Mouse (Mus musculus) testis, adult 2 months (tissue): ENCODE measurements around the gene Nle1. TPM values are rescaled to one million over a fixed set of nuclear protein-coding genes. Genes with fewer than 3 reads are reported as not detected.

Experiments
- H3K27ac ChIP-seq: fragments of 200-500 bp; 2 replicates; pipeline ENCODE4 v1.5.1; 2012; ENCODE audit warnings: low read depth, low read length; ENCODE audit not compliant: control insufficient read depth, insufficient read depth
- H3K27me3 ChIP-seq: fragments of 200-500 bp; 2 replicates; pipeline ENCODE4 v1.6.1; 2012; ENCODE audit warnings: mild to moderate bottlenecking, low read length, moderate library complexity; ENCODE audit not compliant: control insufficient read depth, insufficient read depth
- H3K36me3 ChIP-seq: fragments of 200-500 bp; 2 replicates; pipeline ENCODE4 v1.6.1; 2012; ENCODE audit warnings: mild to moderate bottlenecking, low read length; ENCODE audit not compliant: control insufficient read depth, insufficient read depth
- H3K4me1 ChIP-seq: fragments of 200-500 bp; 2 replicates; pipeline ENCODE4 v1.6.1; 2012; ENCODE audit warnings: low read length; ENCODE audit not compliant: control insufficient read depth, insufficient read depth
- H3K4me3 ChIP-seq: fragments of 200-500 bp; 2 replicates; pipeline ENCODE4 v1.5.1; 2012; ENCODE audit warnings: low read depth, mild to moderate bottlenecking, low read length, moderate library complexity, mixed read lengths; ENCODE audit not compliant: control insufficient read depth
- CTCF ChIP-seq: fragments of 200-500 bp; IDR thresholded peaks from 2 replicates; pipeline ENCODE4 v1.5.1; 2012; ENCODE audit warnings: low read depth, mild to moderate bottlenecking, inconsistent platforms, low read length, moderate library complexity; ENCODE audit not compliant: control insufficient read depth, insufficient read depth, insufficient replicate concordance
- POLR2A ChIP-seq: fragments of 200-500 bp; IDR thresholded peaks from 2 replicates; pipeline ENCODE4 v1.6.1; 2012; ENCODE audit warnings: low read depth, mild to moderate bottlenecking, inconsistent platforms, low read length, moderate library complexity; ENCODE audit not compliant: control insufficient read depth
- polyA plus RNA-seq: library from polyadenylated mRNA; depleted of rRNA; stranded (reverse); fragments of >200 nt; gene quantifications from 2 replicates; pipeline ENCODE4 v1.2.3, GENCODE M21; 2012

The Nle1 gene
- polyA plus RNA-seq, 1 experiment, result 9.7 TPM

DNA sequence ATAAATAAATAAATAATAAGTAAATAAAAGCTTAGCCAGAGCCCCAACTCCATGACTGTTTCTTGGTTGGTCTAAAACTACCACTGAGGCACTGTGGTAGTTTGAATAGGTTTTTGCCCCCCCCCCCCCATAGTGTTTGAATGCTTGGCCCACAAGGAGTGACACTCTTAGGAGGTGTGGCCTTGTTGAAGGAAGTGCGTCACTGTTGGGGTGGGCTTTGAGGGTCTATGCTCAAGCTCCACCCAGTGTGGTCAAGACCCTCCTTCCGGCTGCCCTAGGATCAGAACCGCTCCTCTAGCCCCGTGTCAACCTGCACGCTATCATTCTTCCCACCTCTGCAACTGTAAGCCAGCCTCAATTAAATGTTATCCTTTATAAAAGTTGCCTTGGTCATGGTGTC, 32.6 kb downstream of the Nle1 start:
- Histone ChIP-seq H3K4me3 (no peak overlapping the region), H3K27me3 (no peaks in the 10 kb centered on the region), H3K36me3 (no peaks in the 10 kb centered on the region), H3K27ac (no peak overlapping the region), H3K4me1 (peaks cover 6% of the 10 kb centered on the region)
- no peak; the same call in 1 of the 2 replicates for TF ChIP-seq CTCF
- no peak for TF ChIP-seq POLR2A

- TF ChIP-seq POLR2A (no peak), CTCF (no peak)
- Histone ChIP-seq H3K36me3 (no peaks in the 10 kb centered on the region), H3K4me3 (no peak overlapping the region), H3K27ac (no peak overlapping the region), H3K4me1 (peaks cover 9% of the 10 kb centered on the region), H3K27me3 (no peaks in the 10 kb centered on the region)
Measured at GRCm38 (mm10) chr11:82874924-82875323, 33.3 kb downstream of the Nle1 start.

DNA sequence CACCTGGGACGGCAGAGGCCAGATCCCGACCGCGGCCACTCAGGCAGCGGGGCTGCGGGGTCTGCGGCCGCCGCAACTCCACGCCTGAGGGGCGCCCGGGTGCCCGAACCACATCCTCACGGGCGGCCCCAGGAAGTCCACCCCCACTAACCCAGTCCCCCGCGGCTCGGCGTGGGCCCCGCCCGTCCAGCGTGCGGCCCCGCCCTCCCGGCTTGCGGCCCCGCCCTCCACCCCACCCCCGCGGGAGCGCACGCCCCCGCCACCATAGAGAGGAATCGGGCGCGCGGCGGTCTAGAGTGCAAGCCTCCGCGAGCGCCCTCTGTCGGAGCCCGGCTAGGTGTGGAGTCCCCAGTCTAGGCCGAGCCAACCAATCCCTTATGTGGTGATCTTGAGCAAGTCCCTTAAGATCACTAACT, 37.2 kb downstream of the Nle1 start, which contains the start of gene Rffl:
Gene Rffl, minus strand, starts transcription at position 180 of the 416 bp plus-strand sequence.
- H3K27ac ChIP-seq, result peak within 1 kb of the TSS; percentile 43
- peak within 1 kb of the TSS; percentile 88 for H3K4me3 ChIP-seq
- H3K27me3 ChIP-seq, result no peaks in the 10 kb centered on the region
- TF ChIP-seq POLR2A, result no peak
- peak; percentile 76 for TF ChIP-seq CTCF
- H3K36me3 ChIP-seq, result no peaks in the 10 kb centered on the region
- peaks cover 11% of the 10 kb centered on the region for H3K4me1 ChIP-seq

- no peak for TF ChIP-seq POLR2A
- TF ChIP-seq CTCF, result no peak
- Histone ChIP-seq H3K27me3 (no peaks in the 10 kb centered on the region), H3K4me3 (peak overlapping the region; percentile 88), H3K4me1 (peaks cover 11% of the 10 kb centered on the region), H3K36me3 (no peaks in the 10 kb centered on the region), H3K27ac (peak overlapping the region; percentile 43)
Measured at GRCm38 (mm10) chr11:82870173-82871030, 37.8 kb downstream of the Nle1 start.

DNA sequence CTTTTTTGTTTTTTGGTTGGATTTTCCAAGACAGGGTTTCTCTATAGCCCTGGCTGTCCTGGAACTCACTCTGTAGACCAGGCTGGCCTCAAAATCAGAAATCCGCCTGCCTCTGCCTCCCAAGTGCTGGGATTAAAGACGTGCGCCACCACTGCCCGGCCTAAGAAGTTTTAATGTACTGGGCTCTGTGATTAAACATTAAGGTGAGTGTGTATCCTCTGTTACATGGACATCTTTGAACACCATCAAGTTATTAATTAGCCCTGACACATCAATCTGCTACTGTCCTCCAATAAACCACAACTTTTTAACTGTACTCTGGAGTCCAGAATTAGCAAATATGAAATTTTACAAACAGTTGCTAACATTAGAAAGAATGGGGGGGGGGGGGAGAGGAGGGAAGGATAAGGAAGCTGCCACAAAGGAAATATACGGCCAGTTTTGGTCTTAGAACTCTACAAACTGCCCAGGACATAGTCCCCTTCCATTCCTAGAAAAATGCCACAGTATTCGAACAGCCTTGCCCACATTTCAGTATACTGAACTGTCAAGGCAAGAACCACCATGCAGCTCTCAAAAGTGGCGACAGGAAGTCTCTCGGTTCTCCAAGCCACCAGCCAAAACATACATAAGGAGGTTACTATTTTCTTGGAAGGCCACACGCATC, 38.6 kb downstream of the Nle1 start:
- peaks cover 11% of the 10 kb centered on the region for H3K4me1 ChIP-seq
- no peak for TF ChIP-seq CTCF
- TF ChIP-seq POLR2A, result no peak
- no peaks in the 10 kb centered on the region for H3K36me3 ChIP-seq
- no peaks in the 10 kb centered on the region for H3K27me3 ChIP-seq
- H3K4me3 ChIP-seq, result no peak overlapping the region; the same call in 1 of the 2 replicates
- H3K27ac ChIP-seq, result peak overlapping the region; percentile 43; the same call in 1 of the 2 replicates

DNA sequence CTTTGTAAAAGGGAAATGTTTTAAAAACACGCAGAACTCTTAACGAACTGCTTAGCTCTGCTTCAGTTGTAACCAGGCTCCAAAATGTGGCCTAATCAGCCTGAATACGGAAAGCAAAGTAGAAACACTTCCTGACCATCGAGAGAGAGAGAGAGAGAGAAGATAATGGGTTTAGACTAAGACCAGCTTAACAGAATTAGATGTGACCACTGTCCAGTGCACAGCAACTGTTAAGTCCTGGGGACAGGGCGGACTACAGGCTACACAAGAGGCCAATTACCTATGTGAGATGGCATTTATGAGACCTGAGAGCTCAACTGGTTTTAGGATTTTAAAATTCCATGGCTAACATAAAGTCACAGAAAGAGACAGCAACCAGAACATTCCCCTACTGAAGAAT, 40.3 kb downstream of the Nle1 start:
- H3K4me1 ChIP-seq, result peaks cover 11% of the 10 kb centered on the region
- no peak for TF ChIP-seq POLR2A
- TF ChIP-seq CTCF, result no peak

More for the DNA sequence above, 40.3 kb downstream of the Nle1 start:
- Histone ChIP-seq H3K4me3 (no peak overlapping the region), H3K27me3 (no peaks in the 10 kb centered on the region), H3K27ac (no peak overlapping the region), H3K36me3 (no peaks in the 10 kb centered on the region)
